Mouse (Mus musculus) intestine, postnatal 0 days (tissue): Measurements from ENCODE around the gene Aasdh. TPM values are rescaled to one million over a fixed set of nuclear protein-coding genes. Genes with fewer than 3 reads are reported as not detected.
"Not testable (repeated sequence)": the region's sequence is repeated elsewhere in the genome, so short reads cannot be mapped to it uniquely, and the experiment has no call there.

ENCODE experiments used
- ATAC-seq: fragments of 200-750 bp; cut with Nextera tagmentation; 2 replicates; pipeline ENCODE4 v1.8.0; 2017; ENCODE audit warnings: mild to moderate bottlenecking, moderate TSS enrichment, moderate library complexity
- H3K27ac ChIP-seq: fragments of 300-500 bp; sonication (generic); 2 replicates; pipeline ENCODE4 v1.5.1; 2014; ENCODE audit warnings: mild to moderate bottlenecking, low read depth, low read length, moderate library complexity
- H3K27me3 ChIP-seq: fragments of 300-500 bp; sonication (generic); replicated peaks from 2 replicates; pipeline ENCODE4 v1.6.1; 2014; ENCODE audit warnings: low read length, mixed read lengths; ENCODE audit not compliant: control insufficient read depth, insufficient read depth
- H3K36me3 ChIP-seq: fragments of 300-500 bp; sonication (generic); 2 replicates; pipeline ENCODE4 v1.6.1; 2014; ENCODE audit warnings: mild to moderate bottlenecking, moderate library complexity; ENCODE audit not compliant: control insufficient read depth, insufficient read depth
- H3K4me1 ChIP-seq: fragments of 300-500 bp; sonication (generic); replicated peaks from 2 replicates; pipeline ENCODE4 v1.6.1; 2014; ENCODE audit warnings: antibody characterized with exemption, low read length, mixed read lengths; ENCODE audit not compliant: control insufficient read depth, insufficient read depth
- H3K4me2 ChIP-seq: fragments of 300-500 bp; sonication (generic); replicated peaks from 2 replicates; pipeline ENCODE4 v1.6.1; 2014; ENCODE audit warnings: low read depth, mild to moderate bottlenecking, moderate library complexity
- H3K4me3 ChIP-seq: fragments of 300-500 bp; sonication (generic); 2 replicates; pipeline ENCODE4 v1.5.1; 2014; ENCODE audit warnings: low read depth, low read length
- H3K9ac ChIP-seq: fragments of 300-500 bp; sonication (generic); 2 replicates; pipeline ENCODE4 v1.6.1; 2014; ENCODE audit warnings: mild to moderate bottlenecking, low read depth, low read length
- H3K9me3 ChIP-seq: fragments of 300-500 bp; sonication (generic); 2 replicates; pipeline ENCODE4 v1.6.1; 2016; ENCODE audit warnings: mixed run types; ENCODE audit not compliant: control insufficient read depth
- CTCF ChIP-seq: sonication (generic); IDR thresholded peaks from 2 replicates; pipeline ENCODE4 v1.5.1; 2016; ENCODE audit warnings: low read depth, mild to moderate bottlenecking, control low read depth, antibody characterized with exemption, moderate library complexity
- WGBS: fragments of 180-500 bp; shearing (Covaris S2); extraction: QIAGEN DNeasy Blood & Tissue Kit; methylation state at CpG from one replicate; pipeline ENCODE4 v1.1.7; 2014; 5-methylcytosine and 5-hydroxymethylcytosine counted together
- polyA plus RNA-seq: library from polyadenylated mRNA; unstranded; fragments of >200 nt; fragmentation: Nextera tagmentation; extraction: Ambion mirVana; gene quantifications from 2 replicates; pipeline ENCODE4 v1.2.1, GENCODE M21; 2015

Aasdh gene
- polyA plus RNA-seq, 1 experiment from 2014 or later: 4.1 TPM

DNA sequence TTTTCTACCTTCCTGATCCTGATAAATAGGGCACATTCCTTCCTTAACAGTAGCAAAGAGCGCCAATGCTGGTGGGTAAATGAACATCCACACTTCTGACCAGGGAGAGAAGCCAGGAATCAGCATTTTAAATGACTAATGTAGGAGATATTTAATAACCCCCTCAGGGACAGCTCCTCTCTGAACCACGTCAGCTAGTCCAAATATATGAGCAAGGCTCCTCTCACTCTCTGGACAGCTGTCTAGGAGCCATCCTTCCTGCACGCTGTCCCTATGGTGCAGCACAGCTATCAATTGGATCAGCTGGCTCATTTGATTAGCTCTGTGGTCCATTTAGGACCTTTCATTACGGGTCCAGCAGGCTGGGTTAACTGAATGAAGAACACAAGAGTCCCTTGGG lies 17.5 kb upstream of the Aasdh start:
- 85% methylated on average over 4 of the region's 4 CpGs for WGBS
- no peak overlapping the region for H3K27ac ChIP-seq

DNA sequence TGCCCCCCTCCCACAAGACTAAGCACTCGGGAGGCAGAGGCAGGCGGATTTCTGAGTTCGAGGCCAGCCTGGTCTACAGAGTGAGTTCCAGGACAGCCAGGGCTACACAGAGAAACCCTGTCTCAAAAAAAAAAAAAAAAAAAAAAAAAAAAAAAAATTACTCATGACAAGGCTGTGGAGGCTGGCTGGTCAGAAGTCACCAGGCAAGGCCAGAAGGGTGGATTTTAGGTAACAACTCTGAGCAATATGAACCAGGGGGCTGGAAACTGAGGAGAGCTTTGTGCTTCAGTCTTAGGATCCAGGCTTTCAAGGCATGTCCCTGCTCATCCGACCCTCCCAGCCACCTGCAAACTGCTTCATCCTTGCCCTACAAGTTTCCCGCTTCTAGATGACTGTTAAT lies 7.2 kb upstream of the Aasdh start:
- not testable (repeated sequence) for H3K9me3 ChIP-seq, H3K36me3 ChIP-seq, H3K27me3 ChIP-seq, H3K4me2 ChIP-seq, H3K4me1 ChIP-seq, H3K27ac ChIP-seq, H3K9ac ChIP-seq, H3K4me3 ChIP-seq, ATAC-seq
- WGBS: 90% methylated on average over 5 of the region's 5 CpGs

More for the DNA sequence above, 17.5 kb upstream of the Aasdh start:
- Histone ChIP-seq H3K27me3 (no peaks in the 10 kb centered on the region), H3K36me3 (peaks cover 22% of the 10 kb centered on the region; the same call in 1 of the 2 replicates), H3K4me2 (no peak overlapping the region), H3K4me1 (no peaks in the 10 kb centered on the region), H3K9ac (no peak overlapping the region), H3K4me3 (no peak overlapping the region), H3K9me3 (no peaks in the 10 kb centered on the region)
- TF ChIP-seq CTCF: no peak
- ATAC-seq: no peak

DNA sequence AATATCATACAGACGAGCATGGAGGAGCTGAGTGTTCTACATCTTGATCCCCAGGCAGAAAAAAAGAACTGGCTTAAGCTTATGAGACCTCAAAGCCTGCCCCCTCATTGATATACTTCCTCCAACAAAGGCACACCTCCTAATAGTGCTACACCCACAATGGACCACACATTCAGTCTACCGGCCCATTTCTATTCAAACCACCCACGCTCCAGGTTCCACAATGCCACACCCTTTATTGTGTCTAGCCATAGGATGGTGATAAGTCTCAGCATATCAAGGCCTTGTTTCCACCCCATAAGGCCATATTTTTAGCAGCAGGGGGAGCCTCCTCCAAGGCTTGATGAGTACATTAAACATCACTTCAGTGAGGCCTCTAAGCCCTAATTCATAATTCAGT lies 5.5 kb upstream of the Aasdh start:
- no peaks in the 10 kb centered on the region for H3K27me3 ChIP-seq
- no peak for TF ChIP-seq CTCF
- no peak for ATAC-seq
- WGBS: 70% methylated on average over 3 of the region's 3 CpGs
- H3K36me3 ChIP-seq: no peaks in the 10 kb centered on the region; the same call in 1 of the 2 replicates
- no peak overlapping the region for H3K4me3 ChIP-seq
- no peak overlapping the region for H3K9ac ChIP-seq
- H3K4me2 ChIP-seq: no peak overlapping the region
- H3K4me1 ChIP-seq: no peaks in the 10 kb centered on the region
- no peaks in the 10 kb centered on the region for H3K9me3 ChIP-seq
- H3K27ac ChIP-seq: no peak overlapping the region

DNA sequence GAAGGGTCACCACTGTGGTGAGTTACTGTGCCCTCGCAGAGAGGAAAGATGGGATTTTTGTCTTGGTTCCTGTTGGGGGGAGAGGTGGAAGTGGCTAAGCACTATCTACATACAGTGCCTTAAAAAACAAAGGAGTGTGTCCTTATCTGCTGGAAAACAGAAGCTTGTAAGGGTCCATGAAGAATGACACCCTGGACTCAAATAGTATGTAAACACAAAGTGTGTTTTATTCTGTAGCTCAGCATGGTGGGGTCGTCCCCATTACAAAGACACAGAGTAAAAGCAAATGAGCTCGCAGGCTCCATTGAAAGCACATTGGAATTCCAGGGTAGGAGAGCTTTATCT lies 813 bp upstream of the Aasdh start:
- ATAC-seq: no peak
- TF ChIP-seq CTCF: no peak
- H3K36me3 ChIP-seq: no peaks in the 10 kb centered on the region
- H3K4me3 ChIP-seq: peak overlapping the region; percentile 72
- H3K9ac ChIP-seq: peak overlapping the region; percentile 77; the same call in 1 of the 2 replicates
- no peak overlapping the region for H3K27ac ChIP-seq
- H3K4me1 ChIP-seq: no peaks in the 10 kb centered on the region
- H3K4me2 ChIP-seq: peak overlapping the region; percentile 81
- 27% methylated on average over 3 of the region's 3 CpGs for WGBS
- H3K9me3 ChIP-seq: no peaks in the 10 kb centered on the region
- no peaks in the 10 kb centered on the region for H3K27me3 ChIP-seq

DNA sequence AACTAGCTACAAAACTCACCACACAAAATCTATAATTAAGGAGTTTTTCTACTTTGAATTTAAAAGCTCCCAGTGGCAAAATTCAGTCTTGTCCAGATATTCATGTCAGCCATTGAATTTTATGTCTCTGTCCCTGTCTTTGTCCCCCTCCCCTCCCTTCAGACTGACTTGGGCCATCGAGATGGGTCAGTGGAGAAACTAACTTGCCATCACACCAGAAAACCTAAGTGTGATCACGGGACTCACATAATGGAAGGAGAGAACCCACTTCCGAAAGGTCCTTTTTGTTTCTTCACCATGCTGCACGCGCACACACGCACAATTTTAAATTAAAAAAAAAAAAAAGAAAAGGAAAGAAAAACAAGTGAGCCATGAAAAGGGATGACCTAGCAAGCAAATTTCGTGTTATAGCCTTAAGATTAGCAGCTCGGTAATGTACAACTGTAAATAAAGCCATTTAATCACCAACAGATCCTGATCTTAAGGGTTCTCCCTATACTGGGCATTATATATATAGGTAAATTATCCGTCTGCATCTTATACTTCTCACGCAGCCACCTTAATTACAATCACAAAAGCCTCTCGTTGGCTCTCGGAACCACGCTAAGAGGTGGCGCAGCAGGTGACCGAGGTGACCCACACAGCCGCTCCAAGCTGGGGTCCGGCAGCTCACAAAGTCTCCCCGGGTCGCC lies 455 bp downstream of the Aasdh start:
- TF ChIP-seq CTCF: no peak
- H3K4me3 ChIP-seq: peak overlapping the region; percentile 72
- H3K9ac ChIP-seq: peak overlapping the region; percentile 77
- ATAC-seq: peak; percentile 54
- no peaks in the 10 kb centered on the region for H3K4me1 ChIP-seq
- no peaks in the 10 kb centered on the region for H3K9me3 ChIP-seq
- 1% methylated on average over 19 of the region's 19 CpGs for WGBS
- peak overlapping the region; percentile 61 for H3K27ac ChIP-seq
- no peaks in the 10 kb centered on the region for H3K36me3 ChIP-seq
- H3K27me3 ChIP-seq: no peaks in the 10 kb centered on the region
- peak overlapping the region; percentile 81 for H3K4me2 ChIP-seq

DNA sequence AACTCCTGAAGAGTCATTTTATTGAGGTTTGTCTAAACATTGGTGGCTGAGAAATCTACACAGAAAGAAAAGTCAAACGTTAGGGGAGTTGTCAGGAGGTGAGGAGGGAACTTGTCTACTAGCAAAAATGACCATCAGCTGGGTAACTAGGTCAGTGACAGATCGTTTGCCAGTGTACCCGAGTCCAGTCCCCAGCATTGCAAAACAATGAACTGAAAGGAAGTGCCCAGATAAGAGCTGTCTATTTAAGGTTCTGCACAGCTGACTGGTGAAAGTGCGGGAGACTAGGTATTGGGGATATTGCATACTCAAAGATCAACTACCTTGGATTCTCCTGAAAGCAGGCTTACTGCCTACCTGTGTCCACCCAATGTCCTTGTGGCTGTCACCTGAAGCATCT lies 3.2 kb downstream of the Aasdh start:
- no peak overlapping the region for H3K27ac ChIP-seq
- H3K9me3 ChIP-seq: no peaks in the 10 kb centered on the region
- H3K4me3 ChIP-seq: no peak overlapping the region
- no peak overlapping the region for H3K9ac ChIP-seq
- no peak for TF ChIP-seq CTCF
- H3K27me3 ChIP-seq: no peaks in the 10 kb centered on the region
- H3K4me2 ChIP-seq: no peak overlapping the region
- WGBS: 54% methylated on average over 4 of the region's 4 CpGs
- H3K4me1 ChIP-seq: no peaks in the 10 kb centered on the region
- H3K36me3 ChIP-seq: 0 out of 2 replicates have a peak, but pooled peaks cover 6% of the 10 kb centered on the region
- no peak for ATAC-seq
